17 mouse cellular contexts compared by ENCODE assay signal in genomic region chr15:103115726-103116125, GRCm38 (mm10). TPM values are rescaled to one million over a fixed set of nuclear protein-coding genes. Genes with fewer than 3 reads are reported as not detected.
DNase-seq lines count a peak whose midpoint lies in the region; ATAC-seq and TF ChIP-seq lines count a peak whose summit lies in the region.
"Had no signal": no experiment of that assay in that cellular context is flagged by ENCODE, and none has a peak within 500 bp of the region (broad histone marks: within the 10 kb centered on the region; RNA-seq: fewer than 3 reads in every experiment).

No protein-coding gene starts in this region.

- H3K4me3 ChIP-seq in intestine, embryonic 14.5 days (ENCODE audit: low read depth, low read length): no peak overlapping the region
- no peak overlapping the region for H3K4me3 ChIP-seq in intestine, postnatal 0 days (ENCODE audit: low read depth, low read length)
- H3K4me3 ChIP-seq in embryonic facial prominence, embryonic 10.5 days: peak overlapping the region; percentile 8; the same call in 1 of the 2 replicates
- no peak overlapping the region for H3K4me3 ChIP-seq in limb, embryonic 15.5 days
- H3K4me3 ChIP-seq in liver, embryonic 11.5 days (ENCODE audit: low read depth, low read length): no peak overlapping the region
- H3K4me3 ChIP-seq: forebrain, embryonic 12.5 days; heart, embryonic 10.5 days; lung, embryonic 15.5 days had no signal

- TF ChIP-seq CTCF in intestine, postnatal 0 days (IDR thresholded peaks at IDR 0.05; ENCODE audit: low read depth): no peak

- no peak overlapping the region for H3K4me2 ChIP-seq in intestine, embryonic 14.5 days (ENCODE audit: low read length)
- no peak overlapping the region for H3K4me2 ChIP-seq in intestine, postnatal 0 days (replicated peaks; ENCODE audit: low read depth)
- H3K4me2 ChIP-seq in limb, embryonic 15.5 days: peak overlapping the region; percentile 21
- H3K4me2 ChIP-seq in liver, embryonic 11.5 days: no peak overlapping the region
- H3K4me2 ChIP-seq: forebrain, embryonic 12.5 days; lung, embryonic 15.5 days had no signal

- peak overlapping the region; percentile 51; the same call in 1 of the 2 replicates for H3K27ac ChIP-seq in intestine, embryonic 14.5 days (ENCODE audit: low read depth)
- no peak overlapping the region for H3K27ac ChIP-seq in intestine, postnatal 0 days (ENCODE audit: low read depth, low read length)
- H3K27ac ChIP-seq in embryonic facial prominence, embryonic 10.5 days (replicated peaks): no peak overlapping the region; the same call in 1 of the 2 replicates
- H3K27ac ChIP-seq in limb, embryonic 15.5 days: peak overlapping the region; percentile 79
- no peak overlapping the region for H3K27ac ChIP-seq in liver, embryonic 11.5 days (ENCODE audit: low read depth, low read length)
- H3K27ac ChIP-seq: forebrain, embryonic 12.5 days; lung, embryonic 15.5 days had no signal

- DNase-seq in intestine, embryonic 14.5 days (ENCODE audit: low spot score): no peak
- no peak for DNase-seq in embryonic facial prominence, embryonic 10.5 days (ENCODE audit: low spot score)
- DNase-seq in forelimb bud, embryonic 11.5 days (ENCODE audit: low read depth, low spot score): peak; percentile 49
- DNase-seq in spleen, adult 12 weeks (ENCODE audit: low spot score): no peak
- DNase-seq in gastrocnemius, postnatal 25 days: no peak
- DNase-seq in liver, embryonic 11.5 days (ENCODE audit: low spot score): no peak
- DNase-seq: adrenal gland, adult 8-10 months; cerebellum, adult 11 months; gastrocnemius, postnatal 36 days; layer of hippocampus, adult 9-11 months; thymus, adult 2 months had no signal

- H3K27me3 ChIP-seq in intestine, embryonic 14.5 days (replicated peaks; ENCODE audit: control insufficient read depth, insufficient read depth, low read length): peaks cover 24% of the 10 kb centered on the region
- H3K27me3 ChIP-seq in intestine, postnatal 0 days (replicated peaks; ENCODE audit: control insufficient read depth, insufficient read depth, low read length): 0 out of 2 replicates have a peak, but pooled peaks cover 20% of the 10 kb centered on the region
- H3K27me3 ChIP-seq in embryonic facial prominence, embryonic 10.5 days (replicated peaks; ENCODE audit: low read depth, poor library complexity, severe bottlenecking): peaks cover 98% of the 10 kb centered on the region
- peaks cover 41% of the 10 kb centered on the region for H3K27me3 ChIP-seq in limb, embryonic 15.5 days
- H3K27me3 ChIP-seq in liver, embryonic 11.5 days (replicated peaks; ENCODE audit: control insufficient read depth, insufficient read depth, low read length): peaks cover 62% of the 10 kb centered on the region

- WGBS in intestine, embryonic 14.5 days: 48% methylated on average over 5 of the region's 5 CpGs
- 66% methylated on average over 5 of the region's 5 CpGs for WGBS in intestine, postnatal 0 days
- 48% methylated on average over 5 of the region's 5 CpGs for WGBS in embryonic facial prominence, embryonic 10.5 days
- WGBS in limb, embryonic 15.5 days: 10% methylated on average over 5 of the region's 5 CpGs
- WGBS in liver, embryonic 11.5 days: 48% methylated on average over 5 of the region's 5 CpGs

- H3K9me3 ChIP-seq in intestine, embryonic 14.5 days (ENCODE audit: control insufficient read depth, low read length): no peaks in the 10 kb centered on the region
- H3K9me3 ChIP-seq in intestine, postnatal 0 days (ENCODE audit: control insufficient read depth): no peaks in the 10 kb centered on the region
- no peaks in the 10 kb centered on the region for H3K9me3 ChIP-seq in embryonic facial prominence, embryonic 10.5 days
- H3K9me3 ChIP-seq in limb, embryonic 15.5 days: no peaks in the 10 kb centered on the region
- H3K9me3 ChIP-seq in liver, embryonic 11.5 days (ENCODE audit: control insufficient read depth, low read length): no peaks in the 10 kb centered on the region
- H3K9me3 ChIP-seq: forebrain, embryonic 12.5 days; heart, embryonic 10.5 days; lung, embryonic 15.5 days had no signal

- ATAC-seq in intestine, embryonic 14.5 days (replicated peaks; ENCODE audit: low FRiP score, low TSS enrichment, low read depth): no peak
- ATAC-seq in intestine, postnatal 0 days: no peak
- peak; percentile 49; the same call in 1 of the 2 replicates for ATAC-seq in limb, embryonic 15.5 days (ENCODE audit: insufficient number of reproducible peaks, low FRiP score, low TSS enrichment, low read depth)
- ATAC-seq in liver, embryonic 11.5 days (replicated peaks; ENCODE audit: low FRiP score): no peak
- ATAC-seq: midbrain, embryonic 16.5 days had no signal

- H3K4me1 ChIP-seq in intestine, embryonic 14.5 days (replicated peaks; ENCODE audit: control insufficient read depth, insufficient read depth, low read length): peaks cover 38% of the 10 kb centered on the region
- H3K4me1 ChIP-seq in intestine, postnatal 0 days (replicated peaks; ENCODE audit: control insufficient read depth, insufficient read depth, low read length): no peaks in the 10 kb centered on the region
- peaks cover 16% of the 10 kb centered on the region for H3K4me1 ChIP-seq in embryonic facial prominence, embryonic 10.5 days
- peaks cover 46% of the 10 kb centered on the region for H3K4me1 ChIP-seq in limb, embryonic 15.5 days
- peaks cover 10% of the 10 kb centered on the region; the same call in 1 of the 2 replicates for H3K4me1 ChIP-seq in liver, embryonic 11.5 days (replicated peaks; ENCODE audit: control insufficient read depth, insufficient read depth, low read length)
- H3K4me1 ChIP-seq: lung, embryonic 15.5 days had no signal

- H3K36me3 ChIP-seq in intestine, embryonic 14.5 days (ENCODE audit: control insufficient read depth, insufficient read depth, low read length): no peaks in the 10 kb centered on the region
- H3K36me3 ChIP-seq in intestine, postnatal 0 days (ENCODE audit: control insufficient read depth, insufficient read depth): no peaks in the 10 kb centered on the region
- H3K36me3 ChIP-seq in embryonic facial prominence, embryonic 10.5 days (replicated peaks): no peaks in the 10 kb centered on the region
- no peaks in the 10 kb centered on the region for H3K36me3 ChIP-seq in limb, embryonic 15.5 days
- no peaks in the 10 kb centered on the region for H3K36me3 ChIP-seq in liver, embryonic 11.5 days (ENCODE audit: control insufficient read depth, insufficient read depth, low read length)
- H3K36me3 ChIP-seq: forebrain, embryonic 12.5 days; heart, embryonic 10.5 days; lung, embryonic 15.5 days had no signal

- no peak overlapping the region for H3K9ac ChIP-seq in intestine, embryonic 14.5 days (ENCODE audit: low read length)
- H3K9ac ChIP-seq in intestine, postnatal 0 days (ENCODE audit: low read depth, low read length): no peak overlapping the region
- H3K9ac ChIP-seq in limb, embryonic 15.5 days: no peak overlapping the region
- H3K9ac ChIP-seq in liver, embryonic 11.5 days (ENCODE audit: low read depth, low read length): no peak overlapping the region
- H3K9ac ChIP-seq: forebrain, embryonic 12.5 days; lung, embryonic 15.5 days had no signal

RNA-seq across cellular contexts. Expression of gene Smug1, which starts 51.2 kb away (rescaled TPM):
- 21.8 and 23.5 TPM in 2 replicates for polyA plus RNA-seq in intestine, embryonic 14.5 days (2014; fragmentation: Nextera tagmentation; extraction: Ambion mirVana)
- polyA plus RNA-seq in intestine, postnatal 0 days (2015; fragmentation: Nextera tagmentation; extraction: Ambion mirVana): 8.6 and 9.2 TPM in 2 replicates
- polyA plus RNA-seq in embryonic facial prominence, embryonic 10.5 days (2016; fragmentation: Nextera tagmentation; extraction: Ambion mirVana): 15.7 and 19.6 TPM in 2 replicates
- polyA plus RNA-seq in limb, embryonic 15.5 days (2015; fragmentation: Nextera tagmentation; extraction: Ambion mirVana): 17.0 and 18.3 TPM in 2 replicates
- 10 to 100 TPM in 1 of 2 experiments, 1 to 10 TPM in 1; 9.4 to 11.7 TPM for total RNA-seq in gastrocnemius, postnatal 25 days (2021)
- polyA plus RNA-seq in liver, embryonic 11.5 days (2014; fragmentation: Nextera tagmentation; extraction: Ambion mirVana): 12.8 and 13.3 TPM in 2 replicates

Comparison
In these comparisons a context has a peak if more than half of its experiments do, and no peak if none do; other contexts are left out.
1. H3K27ac ChIP-seq: peak in intestine, embryonic 14.5 days (single experiment) and limb, embryonic 15.5 days (single experiment); none in intestine, postnatal 0 days (single experiment), embryonic facial prominence, embryonic 10.5 days (single experiment) and liver, embryonic 11.5 days (single experiment).